Mouse (Mus musculus) layer of hippocampus, adult 6 months (tissue): ENCODE results near the gene Camsap1. TPM values are rescaled to one million over a fixed set of nuclear protein-coding genes. Genes with fewer than 3 reads are reported as not detected.

Experiments
- long read RNA-seq, 2 experiments: library from polyadenylated mRNA; unstranded; transcript quantifications; one replicate each; pipeline ENCODE4 v2.0.0; 2019 to 2020
- polyA plus RNA-seq: library from polyadenylated mRNA; unstranded; fragments of <200 nt; fragmentation: Nextera tagmentation; gene quantifications from 2 replicates; pipeline ENCODE4 v1.2.3, GENCODE M21; 2021

Gene Camsap1
- polyA plus RNA-seq: 7.7 and 11.1 TPM in 2 replicates
- long read RNA-seq, experiment 1, partial matches to known transcripts: 9 of 36 reads
- long read RNA-seq, experiment 1, other reads (novel, unspliced or antisense): 27 of 36 reads
- long read RNA-seq, experiment 2, full-length matches to known transcripts: 1 of 105 reads
- long read RNA-seq, experiment 2, partial matches to known transcripts: 27 of 105 reads
- long read RNA-seq, experiment 2, other reads (novel, unspliced or antisense): 77 of 105 reads

DNA sequence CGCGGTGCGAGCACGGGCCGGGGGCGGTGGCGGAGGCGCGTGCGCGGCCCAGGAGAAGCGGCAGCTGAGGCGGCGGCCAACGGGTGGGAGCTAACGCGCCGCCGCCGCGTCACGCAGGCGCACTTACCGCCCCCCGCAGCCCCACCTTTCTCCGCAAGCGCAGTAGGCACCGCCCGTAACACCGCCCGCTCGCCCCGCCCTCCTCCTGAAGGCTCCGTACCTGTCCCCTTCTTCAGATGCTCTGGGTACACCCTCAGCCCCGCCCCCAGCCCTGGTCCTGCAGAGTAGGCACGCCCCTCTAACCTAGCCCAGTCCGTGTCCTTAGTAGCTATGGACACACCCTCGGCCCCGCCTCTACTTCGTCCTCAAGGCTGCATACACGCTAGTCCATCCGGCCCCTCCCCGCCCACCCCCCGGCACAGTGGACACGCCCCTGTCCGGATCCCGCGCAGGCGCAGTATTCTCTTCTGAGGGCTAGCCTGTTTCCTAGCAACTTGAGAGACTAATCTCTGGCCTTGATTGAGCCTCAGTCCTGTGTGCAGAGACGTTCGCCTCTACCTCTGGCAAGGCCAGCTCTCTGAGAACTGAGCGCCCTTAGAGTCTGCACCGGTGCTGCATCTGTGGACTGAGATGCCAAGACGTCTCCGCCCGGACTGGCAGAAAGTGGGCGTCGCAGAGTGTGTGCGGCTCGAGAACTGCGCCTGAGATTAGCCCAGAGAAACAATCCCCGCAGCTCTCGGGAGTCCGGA is at the start of gene Camsap1:
Camsap1 (minus strand) TSS at position 124 of the 749 bp plus-strand sequence.

DNA sequence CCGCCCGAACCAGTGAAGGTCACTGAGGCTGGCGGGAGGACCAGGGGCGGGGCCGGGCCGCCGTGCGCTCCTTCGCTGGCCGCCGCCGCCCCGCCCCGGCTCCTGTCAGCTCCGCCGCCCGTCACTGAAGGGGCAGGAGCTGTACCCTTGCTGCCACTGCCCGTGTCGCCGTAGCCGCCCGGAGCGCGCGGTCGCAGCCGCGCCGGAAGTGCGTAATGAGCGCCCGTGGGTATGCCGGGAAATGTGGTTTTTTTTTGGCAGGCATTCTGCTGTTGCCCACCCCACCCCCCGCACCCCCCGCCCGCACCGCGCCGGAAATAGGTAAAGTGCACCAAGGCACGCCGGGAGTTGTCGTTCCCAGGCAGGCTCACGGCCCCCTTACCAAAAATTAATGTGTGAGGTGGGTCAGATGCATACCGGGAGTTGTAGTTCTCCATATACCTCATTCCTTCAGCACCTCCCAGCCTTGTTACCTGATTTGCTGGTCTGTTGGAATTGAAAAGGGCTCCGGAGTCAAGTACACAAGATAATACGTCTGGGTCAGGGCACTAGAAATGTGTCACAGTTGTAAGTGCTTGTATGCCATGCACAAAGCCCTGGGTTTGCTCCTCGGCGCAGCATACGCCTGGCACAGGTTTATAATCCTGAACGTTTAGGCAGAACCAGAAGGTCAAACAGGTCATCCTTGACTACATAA is 38.6 kb upstream of the Camsap1 start, which contains the start of gene Ubac1:
Ubac1 (minus strand) TSS at position 187 of the 697 bp plus-strand sequence.

Other genes with a start within 250 kb of the Camsap1 start
- gene Obp2b, start 246.3 kb downstream of the Camsap1 start, polyA plus RNA-seq: not detected in 2 replicates
- gene Lcn3, start 217.7 kb downstream of the Camsap1 start, polyA plus RNA-seq: not detected in 2 replicates
- gene Lcn11, start 206.3 kb downstream of the Camsap1 start, polyA plus RNA-seq: not detected in 2 replicates
- gene Gm13539, start 201.0 kb downstream of the Camsap1 start, polyA plus RNA-seq: not detected in 2 replicates
- gene Glt6d1, start 167.4 kb downstream of the Camsap1 start, polyA plus RNA-seq: not detected in 2 replicates
- not detected in 2 replicates for gene Lcn9, start 160.1 kb downstream of the Camsap1 start, polyA plus RNA-seq
- 0.10 TPM in 1 of 2 replicates, not detected in the other for gene Sohlh1, start 136.0 kb downstream of the Camsap1 start, polyA plus RNA-seq
- 6.0 and 6.2 TPM in 2 replicates for gene Kcnt1, start 119.5 kb downstream of the Camsap1 start, polyA plus RNA-seq
- gene Ubac1, start 38.5 kb upstream of the Camsap1 start, polyA plus RNA-seq: 21.4 and 21.9 TPM in 2 replicates
- gene Nacc2, start 139.9 kb upstream of the Camsap1 start, polyA plus RNA-seq: 52.8 and 66.5 TPM in 2 replicates
- 0.16 TPM in 2 replicates for gene Lhx3, start 225.0 kb upstream of the Camsap1 start, polyA plus RNA-seq